Mouse (Mus musculus) thymus, adult 2 months (tissue): Measurements from ENCODE around the gene Mid2. TPM values are rescaled to one million over a fixed set of nuclear protein-coding genes. Genes with fewer than 3 reads are reported as not detected.

ENCODE experiments used
- DNase-seq: peaks from one replicate; pipeline ENCODE4 v3.0.0; 2021
- H3K27ac ChIP-seq: fragments of 200-500 bp; 2 replicates; pipeline ENCODE4 v1.5.1; 2012; ENCODE audit warnings: low read length, control low read depth; ENCODE audit not compliant: control insufficient read depth, insufficient read depth
- H3K27me3 ChIP-seq: fragments of 200-500 bp; 2 replicates; pipeline ENCODE4 v1.6.1; 2012; ENCODE audit warnings: mild to moderate bottlenecking, low read length, moderate library complexity, mixed read lengths; ENCODE audit not compliant: control insufficient read depth, insufficient read depth
- H3K36me3 ChIP-seq: fragments of 200-500 bp; 2 replicates; pipeline ENCODE4 v1.6.1; 2012; ENCODE audit warnings: mild to moderate bottlenecking, low read length, moderate library complexity; ENCODE audit not compliant: control insufficient read depth, insufficient read depth
- H3K4me1 ChIP-seq: fragments of 200-500 bp; replicated peaks from 2 replicates; pipeline ENCODE4 v1.6.1; 2012; ENCODE audit warnings: low read length; ENCODE audit not compliant: control insufficient read depth, insufficient read depth
- H3K4me3 ChIP-seq: fragments of 200-500 bp; 2 replicates; pipeline ENCODE4 v1.5.1; 2012; ENCODE audit warnings: mild to moderate bottlenecking, low read length, control low read depth, moderate library complexity; ENCODE audit not compliant: control insufficient read depth, insufficient read depth
- CTCF ChIP-seq: fragments of 200-500 bp; IDR thresholded peaks from 2 replicates; pipeline ENCODE4 v1.5.1; 2012; ENCODE audit warnings: mild to moderate bottlenecking, control low read depth, low read length, moderate library complexity, borderline replicate concordance; ENCODE audit not compliant: control insufficient read depth, poor library complexity, insufficient read depth; ENCODE audit errors: extremely low read depth
- POLR2A ChIP-seq: fragments of 200-500 bp; IDR thresholded peaks from 2 replicates; pipeline ENCODE4 v1.6.1; 2012; ENCODE audit warnings: mild to moderate bottlenecking, low read length, control low read depth, moderate library complexity; ENCODE audit not compliant: control insufficient read depth, poor library complexity, insufficient read depth; ENCODE audit errors: extremely low read depth
- WGBS: fragments of 180-500 bp; shearing (Covaris S2); methylation state at CpG from one replicate; pipeline ENCODE4 v1.1.7; 2018; 5-methylcytosine and 5-hydroxymethylcytosine counted together
- polyA plus RNA-seq: library from polyadenylated mRNA; depleted of rRNA; stranded (reverse); fragments of >200 nt; gene quantifications from 2 replicates; pipeline ENCODE4 v1.2.3, GENCODE M21; 2012; rRNA removed

Mid2 gene
- polyA plus RNA-seq, 1 experiment: 3.1 TPM

DNA sequence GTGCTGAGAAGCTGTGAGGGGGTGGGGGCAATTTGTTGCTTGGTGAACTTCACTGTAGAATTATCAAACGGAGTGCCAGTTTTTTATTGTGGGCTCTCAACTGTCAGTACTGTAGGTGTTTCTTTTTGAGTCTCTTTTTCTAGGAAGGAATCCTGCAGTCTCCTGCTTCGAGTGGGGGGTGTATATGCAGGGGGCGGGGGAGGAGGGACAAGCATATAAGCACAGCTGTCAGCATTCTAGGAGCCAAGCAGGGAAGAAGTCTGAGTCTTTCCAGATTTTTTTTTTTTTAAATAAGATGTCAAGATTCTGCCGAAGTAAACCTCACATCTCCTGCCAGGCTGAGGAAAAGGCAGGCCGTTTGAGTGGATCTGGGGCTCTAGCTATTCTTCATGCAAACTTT is 78.8 kb downstream of the Mid2 start:
- WGBS: 70% methylated on average over 5 of the region's 5 CpGs

DNA sequence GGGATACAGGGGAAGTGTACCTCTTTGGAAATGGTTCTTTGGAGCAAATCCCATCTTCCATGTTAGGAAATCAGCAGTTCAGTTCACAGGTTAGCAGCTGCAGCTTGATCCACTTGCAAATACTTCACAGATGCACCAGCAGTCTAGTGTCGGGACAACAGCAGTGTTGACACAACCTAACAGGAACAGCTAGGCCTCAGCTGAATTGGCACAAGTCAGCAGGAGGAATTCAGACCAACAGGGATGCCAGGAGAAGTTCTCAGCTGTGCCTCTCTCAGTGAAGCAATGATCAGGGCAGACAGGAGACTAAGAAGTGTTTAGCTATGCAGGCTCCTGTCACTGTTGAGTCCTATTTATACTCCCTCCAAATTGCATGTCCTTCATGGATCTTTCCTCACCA is 105.4 kb downstream of the Mid2 start:
- WGBS: 70% methylated on average over 1 of the region's 1 CpGs
- no peak for DNase-seq
- no peaks in the 10 kb centered on the region for H3K4me1 ChIP-seq
- H3K27ac ChIP-seq: no peak overlapping the region
- no peaks in the 10 kb centered on the region for H3K27me3 ChIP-seq
- H3K4me3 ChIP-seq: no peak overlapping the region
- no peaks in the 10 kb centered on the region for H3K36me3 ChIP-seq
- no peak for TF ChIP-seq POLR2A
- TF ChIP-seq CTCF: no peak

More for the DNA sequence above, 78.8 kb downstream of the Mid2 start:
- TF ChIP-seq POLR2A (no peak), CTCF (no peak)
- H3K27me3 ChIP-seq: no peaks in the 10 kb centered on the region
- H3K4me1 ChIP-seq: no peaks in the 10 kb centered on the region
- H3K27ac ChIP-seq: no peak overlapping the region
- no peaks in the 10 kb centered on the region for H3K36me3 ChIP-seq
- no peak for DNase-seq
- H3K4me3 ChIP-seq: no peak overlapping the region

DNA sequence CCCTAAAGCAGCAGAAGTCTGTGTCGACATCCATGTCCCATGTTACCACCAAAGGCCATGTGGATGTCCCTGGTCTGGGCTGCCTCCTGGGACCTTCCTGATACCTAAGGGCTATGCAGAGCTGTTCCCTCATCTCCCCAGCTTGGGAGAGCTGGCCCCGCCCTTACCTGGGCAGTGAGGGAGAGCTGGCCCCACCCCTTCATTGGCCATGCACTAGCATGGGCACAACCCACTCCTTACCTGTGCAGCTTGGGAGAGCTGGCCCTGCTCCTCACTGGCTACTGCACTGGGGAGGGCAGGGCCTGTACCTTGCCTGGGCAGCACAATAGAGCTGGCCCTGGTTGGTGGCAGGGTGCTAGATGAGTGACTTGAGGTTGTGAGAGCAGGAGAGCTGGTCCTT is 140.9 kb downstream of the Mid2 start:
- Histone ChIP-seq H3K4me1 (no peaks in the 10 kb centered on the region), H3K4me3 (no peak overlapping the region), H3K27me3 (no peaks in the 10 kb centered on the region), H3K27ac (no peak overlapping the region), H3K36me3 (no peaks in the 10 kb centered on the region)
- WGBS: 86% methylated on average over 1 of the region's 2 CpGs
- TF ChIP-seq POLR2A: no peak
- no peak for TF ChIP-seq CTCF
- no peak for DNase-seq

DNA sequence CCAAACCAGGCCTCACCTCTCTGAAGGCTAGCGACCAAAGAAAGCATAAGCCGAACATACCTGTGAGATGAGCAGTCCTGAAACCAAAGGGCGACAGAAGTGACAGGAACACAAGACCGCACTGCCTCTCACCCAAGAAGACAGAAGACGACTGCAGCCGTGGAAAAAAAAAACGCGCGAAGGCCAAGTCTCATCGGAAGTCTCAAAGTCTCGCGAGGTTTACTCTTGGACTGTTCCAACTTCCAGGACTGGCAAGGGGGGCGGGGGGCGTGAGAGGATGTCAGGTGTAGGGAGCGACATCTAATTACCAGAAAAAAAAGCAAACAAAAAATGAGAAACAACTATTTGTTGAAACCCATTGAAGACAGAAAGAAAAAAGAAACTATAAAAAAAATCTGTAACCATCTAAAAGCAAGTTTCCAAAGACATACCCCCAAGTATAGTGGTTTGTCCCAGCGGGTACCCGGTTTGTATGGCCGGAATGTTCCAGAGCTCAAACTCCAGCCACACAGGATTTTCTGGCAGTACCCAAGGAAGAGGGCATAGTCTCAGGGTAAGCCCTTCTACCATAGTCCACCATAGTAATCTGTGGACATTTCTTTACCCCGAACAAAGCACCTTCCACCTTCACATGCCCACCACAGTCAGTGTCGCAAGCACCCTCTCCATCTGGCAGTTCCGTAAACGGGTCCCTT is 149.1 kb downstream of the Mid2 start, which contains the start of gene Tex13b:
TSS of gene Tex13b (minus strand) at position 122 of the 695 bp plus-strand sequence.
- no peaks in the 10 kb centered on the region for H3K36me3 ChIP-seq
- TF ChIP-seq CTCF (no peak), POLR2A (no peak)
- WGBS: 95% methylated on average over 22 of the region's 22 CpGs

More for the DNA sequence above, 149.1 kb downstream of the Mid2 start, which contains the start of gene Tex13b:
- no peak for DNase-seq
- Histone ChIP-seq H3K27me3 (no peaks in the 10 kb centered on the region), H3K27ac (no peak within 1 kb of the TSS), H3K4me1 (no peaks in the 10 kb centered on the region), H3K4me3 (no peak within 1 kb of the TSS)

Other genes with a start within 250 kb of the Mid2 start
- 20.8 and 21.2 TPM in 2 replicates for gene Prps1, start 208.0 kb upstream of the Mid2 start, polyA plus RNA-seq
- 74.2 and 95.0 TPM in 2 replicates for gene Tsc22d3, start 63.9 kb upstream of the Mid2 start, polyA plus RNA-seq
- gene Tex13b, start 148.8 kb downstream of the Mid2 start, polyA plus RNA-seq: not detected in 2 replicates
- gene Vsig1, start 243.0 kb downstream of the Mid2 start, polyA plus RNA-seq: 0.10 and 0.15 TPM in 2 replicates